Mouse (Mus musculus): ENCODE data around the gene Rabgef1.

GRCm38 (mm10) chr5:130145961-130146360 is 25.6 kb upstream of the Rabgef1 start:
- TF ChIP-seq CTCF (IDR thresholded peaks at IDR 0.05; ENCODE audit: low read depth) (no peak), EP300 (IDR thresholded peaks at IDR 0.05; ENCODE audit: low read depth) (no peak)
